8 mouse cellular contexts compared by ENCODE assay signal in genomic region chr13:38527041-38527796, GRCm38 (mm10). TPM values are rescaled to one million over a fixed set of nuclear protein-coding genes. Genes with fewer than 3 reads are reported as not detected.
A peak's percentile ranks its signal among the peaks of the same experiment; 100 is the strongest.
DNase-seq lines count a peak whose midpoint lies in the region; ATAC-seq and TF ChIP-seq lines count a peak whose summit lies in the region.

No protein-coding gene starts in this region.

- H3K27ac ChIP-seq in layer of hippocampus, adult 2 months, result peak overlapping the region; percentile 92
- H3K27ac ChIP-seq in forebrain, embryonic 15.5 days (replicated peaks), result peak overlapping the region; percentile 76
- H3K27ac ChIP-seq in limb, embryonic 12.5 days, result peak overlapping the region; percentile 95
- H3K27ac ChIP-seq in stomach, embryonic 14.5 days (ENCODE audit: low read length), result peak overlapping the region; percentile 87

- 5% methylated on average over 15 of the region's 15 CpGs for WGBS in forebrain, embryonic 15.5 days
- WGBS in limb, embryonic 12.5 days, result 11% methylated on average over 15 of the region's 15 CpGs
- 7% methylated on average over 15 of the region's 15 CpGs for WGBS in stomach, embryonic 14.5 days

- peak overlapping the region; percentile 86 for H3K4me2 ChIP-seq in forebrain, embryonic 15.5 days (replicated peaks)
- peak overlapping the region; percentile 76 for H3K4me2 ChIP-seq in limb, embryonic 12.5 days
- peak overlapping the region; percentile 79 for H3K4me2 ChIP-seq in stomach, embryonic 14.5 days (replicated peaks; ENCODE audit: low read depth, low read length)

- no peaks in the 10 kb centered on the region for H3K36me3 ChIP-seq in forebrain, embryonic 15.5 days
- peaks cover 12% of the 10 kb centered on the region for H3K36me3 ChIP-seq in limb, embryonic 12.5 days
- peaks cover 8% of the 10 kb centered on the region; the same call in 1 of the 2 replicates for H3K36me3 ChIP-seq in stomach, embryonic 14.5 days (ENCODE audit: control insufficient read depth, insufficient read depth, low read length)

- H3K4me3 ChIP-seq in layer of hippocampus, adult 2 months, result peak overlapping the region; percentile 75
- peak overlapping the region; percentile 75 for H3K4me3 ChIP-seq in forebrain, embryonic 15.5 days
- peak overlapping the region; percentile 91 for H3K4me3 ChIP-seq in limb, embryonic 12.5 days (replicated peaks)
- peak overlapping the region; percentile 67 for H3K4me3 ChIP-seq in stomach, embryonic 14.5 days (ENCODE audit: low read depth, low read length)

- H3K27me3 ChIP-seq in forebrain, embryonic 15.5 days, result no peaks in the 10 kb centered on the region
- H3K27me3 ChIP-seq in limb, embryonic 12.5 days, result no peaks in the 10 kb centered on the region
- H3K27me3 ChIP-seq in stomach, embryonic 14.5 days (ENCODE audit: control insufficient read depth, insufficient read depth, low read length), result no peaks in the 10 kb centered on the region

- no peaks in the 10 kb centered on the region for H3K9me3 ChIP-seq in forebrain, embryonic 15.5 days
- H3K9me3 ChIP-seq in limb, embryonic 12.5 days, result no peaks in the 10 kb centered on the region
- no peaks in the 10 kb centered on the region for H3K9me3 ChIP-seq in stomach, embryonic 14.5 days (ENCODE audit: control insufficient read depth, low read depth, low read length)

- no peak for DNase-seq in layer of hippocampus, adult 2 months (ENCODE audit: low spot score in 2 of 2)
- DNase-seq in layer of hippocampus, postnatal 25 days (ENCODE audit: extremely low spot score in 1 of 2, low spot score in 1 of 2), result no peak
- DNase-seq in Muller cell, postnatal 12 days (ENCODE audit: inconsistent ontology term), result peak; percentile 9
- no peak for DNase-seq in adrenal gland, postnatal 4 days (ENCODE audit: low spot score in 2 of 2)
- DNase-seq in B cell, adult 2 months, result no peak

- TF ChIP-seq CTCF in layer of hippocampus, adult 2 months (conservative IDR thresholded peaks at IDR 0.05), result no peak

- peaks cover 15% of the 10 kb centered on the region for H3K4me1 ChIP-seq in forebrain, embryonic 15.5 days
- H3K4me1 ChIP-seq in limb, embryonic 12.5 days (replicated peaks), result peaks cover 27% of the 10 kb centered on the region
- peaks cover 22% of the 10 kb centered on the region for H3K4me1 ChIP-seq in stomach, embryonic 14.5 days (ENCODE audit: control insufficient read depth, insufficient read depth, low read length)

- peak overlapping the region; percentile 72 for H3K9ac ChIP-seq in forebrain, embryonic 15.5 days (replicated peaks)
- H3K9ac ChIP-seq in limb, embryonic 12.5 days (replicated peaks), result peak overlapping the region; percentile 84
- H3K9ac ChIP-seq in stomach, embryonic 14.5 days (replicated peaks; ENCODE audit: low read depth, low read length), result peak overlapping the region; percentile 77

- peak; percentile 24 for ATAC-seq in forebrain, embryonic 15.5 days (replicated peaks)
- no peak for ATAC-seq in limb, embryonic 12.5 days (ENCODE audit: insufficient number of reproducible peaks, insufficient read depth, low FRiP score, low TSS enrichment, low read depth)
- ATAC-seq in stomach, embryonic 14.5 days (ENCODE audit: insufficient number of reproducible peaks, insufficient read depth, low FRiP score, low read depth), result no peak

RNA-seq across cellular contexts. Expression of gene Txndc5, which starts 1.4 kb away (rescaled TPM):
- 10 to 100 TPM; 44.6 to 47.5 TPM for total RNA-seq in layer of hippocampus, adult 2 months (2021)
- 10 to 100 TPM; 40.7 to 46.9 TPM for total RNA-seq in layer of hippocampus, postnatal 25 days (2021)
- 56.0 and 60.5 TPM in 2 replicates for polyA plus RNA-seq in forebrain, embryonic 15.5 days (2015; fragmentation: Nextera tagmentation; extraction: Ambion mirVana)
- 180 and 196 TPM in 2 replicates for polyA plus RNA-seq in limb, embryonic 12.5 days (2016; fragmentation: Nextera tagmentation; extraction: Ambion mirVana)
- 237 and 263 TPM in 2 replicates for polyA plus RNA-seq in stomach, embryonic 14.5 days (2014; fragmentation: Nextera tagmentation; extraction: Ambion mirVana)
- total RNA-seq in adrenal gland, postnatal 4 days (2021), result 100 to 1,000 TPM; 237 to 251 TPM

Comparison
In these comparisons a context has a peak if more than half of its experiments do, and no peak if none do; other contexts are left out.
1. RNA of gene Txndc5, which starts 1.4 kb away (total RNA-seq): 237 to 251 TPM in adrenal gland, postnatal 4 days; 44.6 to 47.5 TPM in layer of hippocampus, adult 2 months and 40.7 to 46.9 TPM in layer of hippocampus, postnatal 25 days; every median in the first group is over 4 times any median in the second.
2. Peak in every context shown above with its lines, with median percentiles within 50 percentile points of each other: H3K27ac ChIP-seq, H3K4me3 ChIP-seq, H3K4me2 ChIP-seq and H3K9ac ChIP-seq.